Mouse (Mus musculus): ENCODE results near the gene Scnn1b. TPM values are rescaled to one million over a fixed set of nuclear protein-coding genes. Genes with fewer than 3 reads are reported as not detected.

Scnn1b gene
- total and polyA plus RNA-seq, 3 experiments: 0.47 TPM; not detected in 2

DNA sequence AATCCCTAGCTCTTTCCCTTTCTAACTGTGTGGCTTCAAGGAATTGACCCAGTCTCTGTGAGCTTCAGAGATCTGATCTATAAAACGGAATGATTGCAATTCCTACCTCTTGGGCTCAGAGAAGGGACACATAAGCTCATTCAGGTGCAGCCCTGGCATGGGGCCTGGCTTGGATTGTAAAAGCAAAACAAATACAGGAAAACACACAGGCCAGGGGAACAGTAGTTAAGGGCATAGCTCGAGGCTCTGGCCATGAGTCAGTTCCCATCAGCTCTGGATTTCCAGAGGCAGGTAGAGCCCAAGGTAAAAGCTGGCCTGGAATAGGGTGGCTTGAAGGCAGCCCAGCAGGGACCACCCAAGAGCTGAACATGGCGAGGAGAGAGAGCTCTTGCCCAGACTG is 9.2 kb downstream of the Scnn1b start:
- H3K4me1 ChIP-seq (ENCODE audit: control insufficient read depth, insufficient read depth, low read length): no peaks in the 10 kb centered on the region
- no peaks in the 10 kb centered on the region for H3K79me2 ChIP-seq (replicated peaks; ENCODE audit: control insufficient read depth, insufficient read depth, low read length)
- TF ChIP-seq EP300 (IDR thresholded peaks at IDR 0.05; ENCODE audit: insufficient read depth, low read depth, low read length) (no peak), POLR2A (IDR thresholded peaks at IDR 0.05; ENCODE audit: insufficient read depth, low read depth, low read length) (no peak), CTCF (IDR thresholded peaks at IDR 0.05) (no peak)
- no peaks in the 10 kb centered on the region for H3K27me3 ChIP-seq (ENCODE audit: control insufficient read depth, insufficient read depth, low read length)
- H3K4me3 ChIP-seq: no peak overlapping the region
- no peak for DNase-seq
- H3K36me3 ChIP-seq (ENCODE audit: control insufficient read depth, insufficient read depth, low read length): no peaks in the 10 kb centered on the region
- H3K9ac ChIP-seq (ENCODE audit: low read depth, low read length): no peak overlapping the region
- H3K27ac ChIP-seq: no peak overlapping the region
- 39% methylated on average over 3 of the region's 3 CpGs for WGBS
- intact Hi-C loops (cut with DNase I): no loop called here

- no peaks in the 10 kb centered on the region for H3K4me1 ChIP-seq (ENCODE audit: control insufficient read depth, insufficient read depth, low read length)
- intact Hi-C loops (cut with DNase I): no loop called here
- H3K9ac ChIP-seq (ENCODE audit: low read depth, low read length): no peak overlapping the region
- no peaks in the 10 kb centered on the region for H3K36me3 ChIP-seq (ENCODE audit: control insufficient read depth, insufficient read depth, low read length)
- no peaks in the 10 kb centered on the region for H3K27me3 ChIP-seq (ENCODE audit: control insufficient read depth, insufficient read depth, low read length)
- no peak overlapping the region for H3K27ac ChIP-seq
- TF ChIP-seq CTCF (IDR thresholded peaks at IDR 0.05) (no peak), POLR2A (IDR thresholded peaks at IDR 0.05; ENCODE audit: insufficient read depth, low read depth, low read length) (no peak), EP300 (IDR thresholded peaks at IDR 0.05; ENCODE audit: insufficient read depth, low read depth, low read length) (no peak)
- 80% methylated on average over 7 of the region's 7 CpGs for WGBS
- DNase-seq: no peak
- no peaks in the 10 kb centered on the region for H3K79me2 ChIP-seq (replicated peaks; ENCODE audit: control insufficient read depth, insufficient read depth, low read length)
- H3K4me3 ChIP-seq: no peak overlapping the region
Observed at GRCm38 (mm10) chr7:121874784-121875183, 9.9 kb downstream of the Scnn1b start.

GRCm38 (mm10) chr7:121880246-121880645 is 15.4 kb downstream of the Scnn1b start:
- no peak overlapping the region for H3K27ac ChIP-seq
- 60% methylated on average over 4 of the region's 4 CpGs for WGBS
- intact Hi-C loops (cut with DNase I): no loop called here
- no peaks in the 10 kb centered on the region for H3K4me1 ChIP-seq (ENCODE audit: control insufficient read depth, insufficient read depth, low read length)
- H3K79me2 ChIP-seq (replicated peaks; ENCODE audit: control insufficient read depth, insufficient read depth, low read length): no peaks in the 10 kb centered on the region
- no peak overlapping the region for H3K4me3 ChIP-seq
- H3K9ac ChIP-seq (ENCODE audit: low read depth, low read length): no peak overlapping the region
- DNase-seq: no peak
- H3K27me3 ChIP-seq (ENCODE audit: control insufficient read depth, insufficient read depth, low read length): no peaks in the 10 kb centered on the region
- TF ChIP-seq CTCF (IDR thresholded peaks at IDR 0.05) (no peak), EP300 (IDR thresholded peaks at IDR 0.05; ENCODE audit: insufficient read depth, low read depth, low read length) (no peak), POLR2A (IDR thresholded peaks at IDR 0.05; ENCODE audit: insufficient read depth, low read depth, low read length) (no peak)
- no peaks in the 10 kb centered on the region for H3K36me3 ChIP-seq (ENCODE audit: control insufficient read depth, insufficient read depth, low read length)

GRCm38 (mm10) chr7:121890636-121891360 is 26.0 kb downstream of the Scnn1b start:
- no peaks in the 10 kb centered on the region for H3K36me3 ChIP-seq (ENCODE audit: control insufficient read depth, insufficient read depth, low read length)
- intact Hi-C loops (cut with DNase I): no loop called here
- H3K4me3 ChIP-seq: no peak overlapping the region
- no peak overlapping the region for H3K27ac ChIP-seq
- DNase-seq: no peak
- TF ChIP-seq EP300 (IDR thresholded peaks at IDR 0.05; ENCODE audit: insufficient read depth, low read depth, low read length): no peak
- TF ChIP-seq POLR2A (IDR thresholded peaks at IDR 0.05; ENCODE audit: insufficient read depth, low read depth, low read length): no peak
- no peak for TF ChIP-seq CTCF (IDR thresholded peaks at IDR 0.05)
- H3K9ac ChIP-seq (ENCODE audit: low read depth, low read length): no peak overlapping the region
- no peaks in the 10 kb centered on the region for H3K79me2 ChIP-seq (replicated peaks; ENCODE audit: control insufficient read depth, insufficient read depth, low read length)
- H3K4me1 ChIP-seq (ENCODE audit: control insufficient read depth, insufficient read depth, low read length): no peaks in the 10 kb centered on the region
- no peaks in the 10 kb centered on the region for H3K27me3 ChIP-seq (ENCODE audit: control insufficient read depth, insufficient read depth, low read length)
- 86% methylated on average over 13 of the region's 13 CpGs for WGBS

DNA sequence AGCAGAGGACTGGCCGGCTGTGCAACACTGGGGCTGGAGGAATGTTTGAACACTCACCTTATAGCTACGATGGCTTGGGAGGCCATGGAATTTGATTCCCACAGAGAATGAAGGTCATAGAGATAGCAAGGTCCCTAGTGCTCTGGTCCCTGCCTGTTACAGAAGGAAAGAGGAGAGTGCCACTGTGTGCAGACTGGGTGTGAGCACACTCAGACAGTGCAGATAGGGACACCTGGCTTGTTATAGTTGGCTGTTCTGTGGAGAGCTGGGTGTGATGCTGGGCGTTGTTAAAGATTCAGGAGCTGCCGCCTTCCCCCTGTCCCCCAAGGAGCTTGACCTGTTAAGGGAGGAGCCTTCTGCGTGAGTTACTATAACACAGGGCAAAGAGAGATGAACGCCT is 31.9 kb downstream of the Scnn1b start:
- no peak for TF ChIP-seq CTCF (IDR thresholded peaks at IDR 0.05)
- TF ChIP-seq POLR2A (IDR thresholded peaks at IDR 0.05; ENCODE audit: insufficient read depth, low read depth, low read length): no peak
- TF ChIP-seq EP300 (IDR thresholded peaks at IDR 0.05; ENCODE audit: insufficient read depth, low read depth, low read length): no peak
- Histone ChIP-seq H3K36me3 (ENCODE audit: control insufficient read depth, insufficient read depth, low read length) (no peaks in the 10 kb centered on the region), H3K79me2 (replicated peaks; ENCODE audit: control insufficient read depth, insufficient read depth, low read length) (no peaks in the 10 kb centered on the region), H3K9ac (ENCODE audit: low read depth, low read length) (no peak overlapping the region), H3K27me3 (ENCODE audit: control insufficient read depth, insufficient read depth, low read length) (peaks cover 2% of the 10 kb centered on the region), H3K27ac (no peak overlapping the region), H3K4me3 (no peak overlapping the region), H3K4me1 (ENCODE audit: control insufficient read depth, insufficient read depth, low read length) (no peaks in the 10 kb centered on the region)
- intact Hi-C loops (cut with DNase I): no loop called here
- no peak for DNase-seq
- WGBS: 50% methylated on average over 6 of the region's 6 CpGs

GRCm38 (mm10) chr7:121899311-121899710 is 34.5 kb downstream of the Scnn1b start:
- Histone ChIP-seq H3K4me3 (no peak overlapping the region), H3K27ac (no peak overlapping the region), H3K36me3 (ENCODE audit: control insufficient read depth, insufficient read depth, low read length) (no peaks in the 10 kb centered on the region), H3K27me3 (ENCODE audit: control insufficient read depth, insufficient read depth, low read length) (peaks cover 2% of the 10 kb centered on the region), H3K4me1 (ENCODE audit: control insufficient read depth, insufficient read depth, low read length) (no peaks in the 10 kb centered on the region), H3K79me2 (replicated peaks; ENCODE audit: control insufficient read depth, insufficient read depth, low read length) (no peaks in the 10 kb centered on the region), H3K9ac (ENCODE audit: low read depth, low read length) (no peak overlapping the region)
- WGBS: 14% methylated on average over 14 of the region's 14 CpGs
- intact Hi-C loops (cut with DNase I): loop anchor here (2.0 kb wide), 1 partner anchor 63 kb away; no protein-coding TSS in a partner anchor
- peak; percentile 76 for TF ChIP-seq CTCF (IDR thresholded peaks at IDR 0.05)
- TF ChIP-seq EP300 (IDR thresholded peaks at IDR 0.05; ENCODE audit: insufficient read depth, low read depth, low read length): no peak
- peak in 1 of 2 experiments; percentile 49 for DNase-seq
